Mouse (Mus musculus): ENCODE measurements around the gene Slc32a1. TPM values are rescaled to one million over a fixed set of nuclear protein-coding genes. Genes with fewer than 3 reads are reported as not detected.

The Slc32a1 gene
- total RNA-seq, 2 experiments from 2014 or later: not detected

DNA sequence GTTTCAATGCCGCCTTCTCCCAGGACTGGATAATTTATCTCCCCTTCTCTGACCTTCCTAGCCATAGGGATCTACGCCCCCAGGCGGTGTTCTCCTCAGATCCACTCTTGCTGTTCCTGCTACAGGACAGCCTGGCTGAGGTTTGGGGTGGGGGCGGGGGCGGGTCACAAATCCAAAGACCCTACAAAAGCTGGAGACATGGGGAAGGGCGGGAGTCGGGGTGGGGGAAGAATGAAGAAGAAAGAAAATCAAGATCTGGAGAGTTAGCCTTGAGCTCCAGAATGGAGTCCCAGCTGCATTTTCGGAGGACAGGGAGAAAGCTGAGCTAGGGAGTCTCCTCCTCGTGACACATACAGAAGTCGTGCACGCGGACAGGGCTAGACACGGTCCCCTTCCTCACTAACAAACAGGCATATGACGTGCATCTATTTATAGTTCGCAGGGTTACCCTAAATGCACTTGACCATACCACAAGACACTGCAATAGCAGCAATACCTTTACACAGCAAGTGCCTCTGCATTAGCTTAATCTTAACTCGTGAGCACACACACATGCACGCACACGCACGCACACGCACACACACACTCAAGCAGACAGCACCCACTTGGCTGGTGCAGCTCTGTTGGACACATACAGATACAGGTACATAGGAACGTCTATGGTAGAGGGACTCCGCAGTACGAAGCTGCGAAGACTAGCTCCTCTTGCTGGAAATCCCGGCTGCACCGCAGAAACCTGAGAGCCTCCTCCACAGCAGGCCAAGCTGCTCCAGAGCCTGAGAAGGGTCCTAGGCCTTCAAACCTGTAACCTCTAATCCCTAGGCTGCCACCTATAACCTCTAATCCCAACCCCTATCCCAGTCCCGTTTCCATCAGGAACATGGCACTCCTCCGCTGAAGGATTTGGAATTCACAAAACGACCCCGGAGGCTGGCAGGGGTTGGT is 1.4 kb downstream of the Slc32a1 start:
- no peak for ATAC-seq (replicated peaks; ENCODE audit: low FRiP score, poor library complexity, severe bottlenecking)

DNA sequence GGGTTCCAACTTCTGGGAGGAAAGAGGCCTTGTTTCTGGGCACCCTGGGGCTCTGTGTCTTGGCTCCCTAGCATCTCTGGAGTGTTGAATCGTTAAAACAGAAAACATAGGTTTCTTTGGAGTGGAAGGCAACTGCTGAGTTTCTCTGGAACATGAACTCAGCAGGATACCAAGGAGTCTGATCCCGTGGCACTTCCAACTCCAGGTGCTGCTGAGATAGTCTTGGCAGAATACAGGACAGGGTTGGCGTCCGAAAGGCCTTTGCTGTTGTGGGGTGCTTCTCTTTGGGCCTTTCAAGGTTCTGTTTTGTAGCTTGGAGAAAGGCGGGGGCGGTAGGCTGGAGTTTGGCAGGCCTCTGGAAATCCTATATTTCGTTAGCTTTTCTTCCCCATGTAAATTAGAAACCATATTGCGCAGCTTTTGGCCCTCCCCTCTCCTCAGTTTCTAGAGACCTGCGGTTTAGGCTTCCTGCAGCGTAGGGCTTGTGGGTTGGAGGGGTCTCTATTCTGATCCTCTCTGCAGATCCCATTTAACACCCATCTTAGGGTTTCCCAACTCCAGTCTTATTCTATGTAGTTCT is 2.2 kb downstream of the Slc32a1 start:
- no peak for ATAC-seq (replicated peaks; ENCODE audit: low FRiP score, poor library complexity, severe bottlenecking)

DNA sequence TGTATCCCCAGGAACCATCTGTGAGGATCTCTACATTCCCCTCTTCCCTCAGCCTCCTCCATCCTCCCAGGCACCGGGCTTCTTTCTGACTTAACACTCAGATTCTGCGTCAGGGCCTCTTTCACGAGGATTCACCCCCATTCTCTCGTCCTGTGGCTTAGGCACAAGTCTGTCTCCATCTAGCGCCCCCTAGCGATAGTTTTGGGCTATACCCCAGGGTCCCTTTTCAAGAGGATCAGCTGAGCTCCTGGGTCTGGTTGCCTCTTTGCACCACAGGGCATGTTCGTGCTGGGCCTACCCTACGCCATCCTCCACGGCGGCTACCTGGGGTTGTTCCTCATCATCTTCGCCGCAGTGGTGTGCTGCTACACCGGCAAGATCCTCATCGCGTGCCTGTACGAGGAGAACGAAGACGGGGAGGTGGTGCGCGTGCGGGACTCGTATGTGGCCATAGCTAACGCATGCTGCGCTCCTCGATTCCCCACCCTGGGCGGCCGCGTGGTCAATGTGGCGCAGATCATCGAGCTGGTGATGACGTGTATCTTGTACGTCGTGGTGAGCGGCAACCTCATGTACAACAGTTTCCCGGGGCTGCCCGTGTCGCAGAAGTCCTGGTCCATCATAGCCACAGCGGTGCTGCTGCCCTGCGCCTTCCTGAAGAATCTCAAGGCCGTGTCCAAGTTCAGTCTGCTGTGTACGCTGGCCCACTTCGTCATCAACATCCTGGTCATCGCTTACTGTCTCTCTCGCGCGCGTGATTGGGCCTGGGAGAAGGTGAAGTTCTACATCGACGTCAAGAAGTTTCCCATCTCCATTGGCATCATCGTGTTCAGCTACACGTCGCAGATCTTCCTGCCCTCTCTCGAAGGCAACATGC is 3.2 kb downstream of the Slc32a1 start:
- ATAC-seq (replicated peaks; ENCODE audit: low FRiP score, poor library complexity, severe bottlenecking): peak; percentile 69

DNA sequence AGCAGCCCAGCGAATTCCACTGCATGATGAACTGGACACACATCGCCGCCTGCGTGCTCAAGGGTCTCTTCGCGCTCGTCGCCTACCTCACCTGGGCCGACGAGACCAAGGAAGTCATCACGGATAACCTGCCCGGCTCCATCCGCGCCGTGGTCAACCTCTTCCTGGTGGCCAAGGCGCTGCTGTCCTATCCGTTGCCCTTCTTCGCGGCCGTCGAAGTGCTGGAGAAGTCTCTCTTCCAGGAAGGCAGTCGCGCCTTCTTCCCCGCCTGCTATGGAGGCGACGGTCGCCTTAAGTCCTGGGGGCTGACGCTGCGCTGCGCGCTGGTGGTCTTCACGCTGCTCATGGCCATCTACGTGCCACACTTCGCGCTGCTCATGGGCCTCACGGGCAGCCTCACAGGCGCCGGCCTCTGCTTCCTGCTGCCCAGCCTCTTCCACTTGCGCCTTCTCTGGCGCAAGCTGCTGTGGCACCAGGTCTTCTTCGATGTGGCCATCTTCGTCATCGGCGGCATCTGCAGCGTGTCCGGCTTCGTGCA is 3.9 kb downstream of the Slc32a1 start:
- no peak for ATAC-seq (replicated peaks; ENCODE audit: low FRiP score, poor library complexity, severe bottlenecking)

DNA sequence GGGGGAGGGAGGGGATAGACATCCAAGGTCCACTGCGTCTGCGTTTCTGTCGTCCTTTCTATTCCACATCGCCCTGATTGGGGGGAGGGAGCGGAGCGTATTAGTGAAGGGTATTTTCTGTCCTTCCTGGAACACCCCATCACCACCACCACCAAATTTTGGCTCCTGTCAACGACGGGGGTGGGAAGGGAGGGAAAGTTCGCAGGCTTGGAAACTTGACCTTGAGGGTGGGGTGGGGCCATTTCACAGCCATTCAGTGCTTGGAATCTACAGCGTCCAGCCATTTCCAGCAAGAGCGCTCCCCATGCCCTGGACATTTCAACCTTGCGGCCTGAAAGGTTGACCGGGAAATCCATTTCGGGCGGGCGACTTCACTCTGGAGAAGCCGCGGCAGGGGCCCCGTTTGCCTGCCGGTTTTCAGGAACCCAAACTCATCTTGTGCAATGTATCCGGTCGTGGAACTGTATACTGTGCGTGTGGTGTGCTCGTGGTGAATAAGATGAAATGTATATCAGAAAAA is 4.7 kb downstream of the Slc32a1 start:
- no peak for ATAC-seq (replicated peaks; ENCODE audit: low FRiP score, poor library complexity, severe bottlenecking)

DNA sequence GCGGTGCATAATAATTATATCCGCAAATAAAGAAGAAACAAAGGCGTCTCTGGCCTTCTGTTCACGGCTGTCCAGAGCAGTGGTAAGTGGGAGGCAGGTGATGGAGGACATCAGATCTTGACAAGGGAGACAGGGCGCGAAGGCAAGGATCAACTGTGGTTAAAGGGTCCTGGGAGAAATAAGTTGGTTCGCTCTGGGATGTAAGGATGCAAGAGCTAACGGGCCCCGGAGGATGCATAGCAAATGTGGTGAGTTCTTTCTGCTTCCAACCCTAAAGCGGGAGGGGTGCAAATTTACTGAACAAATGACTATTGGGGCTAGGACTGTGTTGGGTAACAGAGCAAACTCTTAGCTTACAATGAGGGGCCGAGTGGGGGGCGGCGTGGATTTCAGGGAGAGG is 5.1 kb downstream of the Slc32a1 start:
- no peak for ATAC-seq (replicated peaks; ENCODE audit: low FRiP score, poor library complexity, severe bottlenecking)

DNA sequence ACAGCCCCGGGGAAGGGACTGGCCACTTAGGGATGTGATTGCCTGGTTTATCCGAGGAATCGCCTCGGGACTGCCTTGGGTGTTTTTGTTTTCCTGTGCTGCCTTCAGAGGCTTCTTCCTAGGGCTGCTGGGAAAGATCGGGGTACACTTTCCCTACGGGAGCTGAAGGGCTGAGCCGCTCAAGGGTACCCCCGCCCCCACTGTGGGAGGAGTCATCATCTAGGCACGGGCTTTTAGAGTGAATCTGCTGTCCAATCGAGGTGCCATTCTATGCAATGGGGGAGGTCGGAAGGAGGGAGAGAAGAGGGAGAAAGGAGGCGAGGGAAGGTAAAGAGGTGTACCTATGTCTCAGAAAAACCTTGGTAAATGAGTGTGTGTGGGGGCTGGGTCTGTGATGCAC is 5.7 kb downstream of the Slc32a1 start:
- no peak for ATAC-seq (replicated peaks; ENCODE audit: low FRiP score, poor library complexity, severe bottlenecking)

DNA sequence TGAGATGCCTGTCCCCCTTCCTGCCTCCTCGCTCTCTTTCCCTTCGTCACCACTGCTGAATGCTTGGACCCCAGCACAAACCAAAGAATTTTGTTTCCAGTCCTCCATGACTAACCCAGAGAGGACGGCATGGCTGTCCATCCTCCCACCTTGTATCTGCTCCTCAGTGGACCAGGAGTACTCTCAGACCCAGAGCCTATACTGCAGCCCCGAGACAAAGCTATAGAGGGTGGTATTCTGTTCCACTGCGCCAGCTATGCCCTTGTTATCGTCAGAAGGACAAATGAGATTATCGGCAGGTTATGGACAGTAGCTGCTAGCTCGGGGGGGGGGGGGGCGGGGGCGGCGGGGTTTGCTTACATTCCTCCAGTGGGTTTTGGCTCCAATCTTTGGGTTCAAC is 6.2 kb downstream of the Slc32a1 start:
- no peak for ATAC-seq (replicated peaks; ENCODE audit: low FRiP score, poor library complexity, severe bottlenecking)

DNA sequence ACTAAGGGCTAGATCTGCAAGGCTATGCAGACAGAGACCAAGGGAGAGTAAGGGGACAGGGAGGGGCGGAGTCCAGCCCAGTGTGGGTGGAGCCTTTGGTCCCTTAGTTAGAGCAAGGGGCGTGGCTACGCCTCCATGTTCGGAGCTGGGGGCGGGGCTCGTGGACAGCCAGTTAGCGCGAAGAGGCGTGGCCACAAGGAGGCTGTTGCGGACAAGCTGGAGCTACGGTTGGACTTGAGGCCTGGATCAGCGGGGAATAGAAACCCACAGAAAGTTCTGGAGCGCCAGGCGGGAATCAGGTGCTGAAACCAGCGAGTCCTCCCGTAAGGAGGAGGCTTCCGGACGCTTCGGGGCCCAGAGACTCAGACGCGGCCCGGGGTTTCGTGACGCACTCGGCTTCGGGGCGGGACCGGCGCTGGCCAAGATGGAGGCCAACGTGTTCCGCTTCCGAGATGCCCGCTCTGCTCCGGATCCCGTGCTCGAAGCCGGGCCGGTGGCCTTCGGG is 14.2 kb downstream of the Slc32a1 start, which contains the start of gene Actr5:
Gene Actr5, plus strand, starts transcription at position 171 of the 505 bp plus-strand sequence.
- ATAC-seq (replicated peaks; ENCODE audit: low FRiP score, poor library complexity, severe bottlenecking): peak; percentile 98

DNA sequence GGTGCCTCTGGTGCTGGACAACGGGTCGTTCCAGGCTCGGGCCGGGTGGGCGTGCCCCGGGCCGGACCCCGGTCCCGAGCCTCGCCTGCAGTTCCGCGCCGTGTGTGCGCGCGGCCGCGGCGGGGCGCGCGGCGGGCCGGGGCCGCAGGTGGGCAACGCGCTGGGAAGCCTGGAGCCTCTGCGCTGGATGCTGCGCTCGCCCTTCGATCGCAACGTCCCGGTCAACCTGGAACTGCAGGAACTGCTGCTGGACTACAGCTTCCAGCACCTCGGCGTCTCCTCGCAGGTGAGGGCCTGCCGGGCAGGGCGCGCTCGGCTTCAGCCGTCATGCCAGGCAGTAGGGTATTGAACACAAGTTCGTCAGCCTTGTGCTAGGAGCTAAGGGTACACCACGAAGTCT is 14.7 kb downstream of the Slc32a1 start:
- ATAC-seq (replicated peaks; ENCODE audit: low FRiP score, poor library complexity, severe bottlenecking): no peak

DNA sequence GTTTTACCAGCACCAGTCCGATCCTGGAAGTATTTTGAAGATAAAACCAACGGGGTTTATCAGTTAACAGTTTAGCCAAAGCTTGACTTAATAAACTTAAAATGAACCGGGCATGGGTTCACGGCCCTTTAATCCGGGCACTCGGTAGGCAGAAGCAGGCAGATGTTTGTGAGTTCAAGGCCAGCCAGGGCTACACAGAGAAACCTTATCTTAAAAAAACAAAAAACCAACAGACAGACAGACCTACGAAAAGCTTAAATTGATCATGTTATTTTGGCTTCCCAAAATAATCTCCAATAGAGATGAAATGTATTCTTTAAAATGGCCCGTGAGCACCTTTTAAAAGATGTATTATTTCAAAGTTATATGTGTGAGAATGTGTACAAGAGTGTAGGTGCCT is 15.1 kb downstream of the Slc32a1 start:
- ATAC-seq (replicated peaks; ENCODE audit: low FRiP score, poor library complexity, severe bottlenecking): no peak

DNA sequence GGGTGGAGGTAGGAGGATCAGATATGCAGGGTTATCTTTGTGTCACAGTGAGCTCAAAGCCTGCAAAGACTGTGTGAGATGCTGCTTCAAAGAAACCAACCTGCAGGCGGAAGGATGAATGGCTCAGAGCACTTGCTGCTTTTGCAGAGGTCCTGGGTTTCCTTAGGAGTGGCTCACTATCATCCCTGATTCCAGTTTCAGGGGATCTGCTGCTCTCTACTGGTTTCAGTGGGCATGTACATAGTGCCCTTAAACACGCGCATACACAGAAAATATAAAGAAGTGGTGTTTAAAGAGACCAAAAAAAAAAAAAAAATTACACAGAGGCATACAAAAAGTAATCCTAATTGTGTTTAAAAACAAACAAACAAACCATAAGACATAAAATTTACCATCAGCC is 18.3 kb downstream of the Slc32a1 start:
- ATAC-seq (replicated peaks; ENCODE audit: low FRiP score, poor library complexity, severe bottlenecking): no peak

DNA sequence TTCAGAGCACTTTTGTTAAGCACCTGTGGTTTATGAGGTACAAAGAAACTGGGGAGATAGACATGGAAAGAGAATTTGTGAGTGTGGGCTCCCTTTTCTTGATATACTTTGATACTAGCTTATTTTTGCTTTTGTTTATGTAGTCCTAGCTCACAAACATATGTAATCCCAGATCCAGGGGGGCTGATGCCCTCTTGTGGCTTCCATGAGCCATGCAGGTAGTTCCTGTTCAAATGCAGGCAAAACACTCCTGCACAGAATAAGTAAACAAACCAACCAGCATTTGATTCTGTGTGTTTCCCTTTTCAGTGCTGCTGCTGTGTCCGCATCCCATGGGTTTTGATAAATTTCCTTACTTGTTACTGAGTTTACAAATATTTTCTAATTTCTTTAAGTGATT is 18.8 kb downstream of the Slc32a1 start:
- no peak for ATAC-seq (replicated peaks; ENCODE audit: low FRiP score, poor library complexity, severe bottlenecking)

DNA sequence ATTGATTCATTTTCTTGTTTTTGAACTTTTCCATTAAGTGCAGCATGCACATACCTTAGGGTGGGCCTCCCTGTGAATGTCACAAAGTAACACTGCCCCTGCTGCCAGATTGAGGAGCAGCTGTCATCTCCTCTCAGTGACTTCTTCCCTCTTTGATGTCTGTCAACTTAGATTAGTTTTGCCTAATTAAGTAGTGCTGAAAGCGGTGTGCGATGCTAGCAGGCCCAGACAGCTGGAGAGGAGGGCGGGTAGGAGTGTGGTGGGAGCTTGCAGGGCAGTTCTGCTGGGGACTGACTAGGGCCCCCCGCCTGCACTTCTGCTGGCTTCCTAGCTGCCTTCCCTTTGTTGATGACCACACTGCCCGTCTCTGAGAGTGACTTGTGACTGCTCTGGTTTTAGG is 21.3 kb downstream of the Slc32a1 start:
- no peak for ATAC-seq (replicated peaks; ENCODE audit: low FRiP score, poor library complexity, severe bottlenecking)

DNA sequence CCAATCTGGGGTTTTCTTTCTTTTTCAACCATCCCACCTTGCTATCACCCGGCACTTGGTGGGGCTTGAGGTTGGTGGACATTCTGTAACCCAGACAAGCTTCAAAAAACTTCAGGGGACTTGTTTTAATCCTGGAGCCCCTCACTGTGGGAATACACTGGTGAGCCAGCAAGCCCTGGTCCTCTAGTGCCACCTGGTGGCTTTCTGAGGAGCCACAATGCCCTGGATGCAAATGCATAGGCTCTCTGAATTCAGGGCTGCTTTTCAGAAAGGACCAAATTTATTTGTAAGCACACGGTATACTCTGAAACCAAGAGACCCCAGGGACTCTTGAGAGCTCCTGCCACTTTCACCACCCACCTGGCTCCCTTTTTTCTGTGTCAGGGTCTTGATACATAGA is 31.3 kb downstream of the Slc32a1 start:
- peak; percentile 78 for ATAC-seq (replicated peaks; ENCODE audit: low FRiP score, poor library complexity, severe bottlenecking)

DNA sequence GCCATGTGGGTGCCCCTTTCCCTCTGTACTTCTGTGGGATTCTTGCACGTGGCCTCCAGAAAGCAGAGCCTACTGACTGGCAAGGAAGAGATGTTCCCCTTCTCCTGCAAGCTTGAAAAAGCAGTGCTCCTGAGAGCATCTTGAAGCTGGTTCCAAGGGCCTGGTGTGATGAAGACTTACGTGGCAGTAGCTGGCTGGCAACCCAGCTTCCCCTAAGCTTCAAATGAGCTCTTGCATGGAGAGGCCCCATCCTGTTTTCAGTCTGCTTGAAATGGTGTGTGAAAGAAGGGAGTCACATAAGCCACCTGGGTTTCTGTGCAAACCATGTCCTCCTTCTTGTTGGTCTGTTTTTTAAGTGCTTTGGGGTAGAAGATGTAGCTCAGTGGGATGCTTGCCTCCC is 32.0 kb downstream of the Slc32a1 start:
- ATAC-seq (replicated peaks; ENCODE audit: low FRiP score, poor library complexity, severe bottlenecking): no peak

DNA sequence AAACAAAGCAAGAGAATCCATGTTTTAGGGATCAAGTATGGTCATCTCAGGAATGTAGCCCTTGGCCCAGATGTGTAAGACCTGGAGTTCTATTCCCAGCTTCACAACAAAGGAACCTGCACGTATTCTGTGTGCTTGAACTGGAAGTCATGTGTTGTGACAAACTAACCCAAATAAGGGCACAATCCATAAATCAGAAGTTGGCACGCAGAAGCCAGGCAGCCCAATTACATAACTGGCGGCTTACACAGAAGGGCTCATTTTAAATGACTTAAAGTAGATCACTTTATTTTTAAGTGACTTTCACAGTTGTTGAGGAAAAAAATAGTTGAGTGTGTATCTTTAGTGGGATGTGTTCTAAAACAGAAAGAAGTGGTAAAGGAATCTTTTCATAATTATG is 33.2 kb downstream of the Slc32a1 start:
- ATAC-seq (replicated peaks; ENCODE audit: low FRiP score, poor library complexity, severe bottlenecking): no peak

DNA sequence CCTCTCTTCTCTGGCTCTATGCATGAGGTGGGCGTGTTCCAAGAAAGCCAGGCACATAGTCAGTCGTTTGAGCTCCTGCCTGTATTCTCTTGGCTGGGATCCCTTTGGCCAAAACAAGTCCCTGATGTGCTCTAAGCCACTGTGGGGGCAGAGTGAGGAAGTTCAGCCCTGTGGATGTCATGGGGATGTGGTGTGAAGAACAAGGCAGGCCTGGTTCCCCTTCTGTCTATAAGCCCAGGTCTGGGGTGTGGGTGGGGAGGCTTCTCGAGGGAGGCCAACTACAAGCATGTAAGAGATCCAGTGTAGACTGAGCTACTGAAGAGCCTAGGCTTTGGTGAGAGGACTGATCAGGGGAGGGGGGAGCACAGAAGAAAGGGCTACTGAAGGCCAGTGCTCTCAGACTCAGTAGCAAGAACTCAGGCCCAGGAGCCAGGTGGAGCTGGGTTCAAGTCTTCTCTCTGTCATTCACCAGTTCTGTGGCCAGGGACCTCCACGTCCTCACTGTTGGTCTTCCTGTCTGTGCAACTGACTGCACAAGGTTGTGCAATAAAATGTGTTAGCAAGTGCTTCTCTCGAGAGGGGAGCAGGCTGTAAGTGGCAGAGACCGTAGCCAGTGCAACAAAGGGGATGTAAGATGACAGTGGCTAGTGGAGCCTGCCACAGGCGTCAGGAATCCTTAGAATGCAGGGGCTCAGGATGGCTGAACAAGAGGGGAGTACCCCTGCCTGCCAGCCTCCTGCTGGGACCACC is 40.8 kb downstream of the Slc32a1 start:
- ATAC-seq (replicated peaks; ENCODE audit: low FRiP score, poor library complexity, severe bottlenecking): no peak

DNA sequence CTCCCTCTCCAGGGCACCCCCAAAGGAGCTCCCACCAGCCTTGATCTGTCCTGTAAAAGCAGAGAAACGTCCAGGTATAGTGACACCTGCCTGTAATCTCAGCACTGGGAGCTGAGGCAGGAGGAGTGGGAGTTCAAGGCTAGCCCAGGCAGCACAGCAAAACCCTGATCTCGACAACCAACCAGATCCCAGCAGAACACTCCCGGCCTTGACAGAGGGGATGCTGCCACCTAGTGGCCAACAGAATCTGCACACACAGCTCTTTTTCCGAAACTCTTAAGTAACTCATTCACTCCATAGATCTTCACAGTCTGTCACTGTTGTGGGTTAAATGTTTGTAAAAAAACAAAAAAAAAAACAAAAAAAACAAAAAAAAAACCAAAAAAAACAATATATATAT is 42.4 kb downstream of the Slc32a1 start:
- peak; percentile 73 for ATAC-seq (replicated peaks; ENCODE audit: low FRiP score, poor library complexity, severe bottlenecking)

Measured in erythroblast, adult 5-6 weeks (primary cell).